Mouse (Mus musculus) limb, embryonic 13.5 days (tissue): ENCODE results near the gene Alpk3. TPM values are rescaled to one million over a fixed set of nuclear protein-coding genes. Genes with fewer than 3 reads are reported as not detected.

Experiments used
- ATAC-seq: fragments of 200-750 bp; cut with Nextera tagmentation; 2 replicates; pipeline ENCODE4 v1.8.0; 2017; ENCODE audit warnings: low read depth, moderate number of reproducible peaks, moderate TSS enrichment; ENCODE audit not compliant: low FRiP score
- H3K27ac ChIP-seq: fragments of 300-500 bp; sonication (generic); 2 replicates; pipeline ENCODE4 v1.5.1; 2015; ENCODE audit warnings: inconsistent platforms, mild to moderate bottlenecking, moderate library complexity
- H3K27me3 ChIP-seq: fragments of 300-500 bp; sonication (generic); 2 replicates; pipeline ENCODE4 v1.6.1; 2015; ENCODE audit warnings: mild to moderate bottlenecking, inconsistent platforms
- H3K36me3 ChIP-seq: fragments of 300-500 bp; sonication (generic); 2 replicates; pipeline ENCODE4 v1.6.1; 2015; ENCODE audit warnings: inconsistent platforms, mild to moderate bottlenecking, moderate library complexity
- H3K4me1 ChIP-seq: fragments of 300-500 bp; sonication (generic); 2 replicates; pipeline ENCODE4 v1.6.1; 2015; ENCODE audit warnings: inconsistent platforms
- H3K4me2 ChIP-seq: fragments of 300-500 bp; sonication (generic); replicated peaks from 2 replicates; pipeline ENCODE4 v1.6.1; 2015; ENCODE audit warnings: inconsistent platforms, mild to moderate bottlenecking, moderate library complexity
- H3K4me3 ChIP-seq: fragments of 300-500 bp; sonication (generic); 2 replicates; pipeline ENCODE4 v1.5.1; 2015; ENCODE audit warnings: moderate library complexity, mild to moderate bottlenecking, inconsistent platforms
- H3K9ac ChIP-seq: fragments of 300-500 bp; sonication (generic); 2 replicates; pipeline ENCODE4 v1.6.1; 2015; ENCODE audit warnings: mild to moderate bottlenecking, inconsistent platforms
- H3K9me3 ChIP-seq: fragments of 300-500 bp; sonication (generic); 2 replicates; pipeline ENCODE4 v1.6.1; 2016; ENCODE audit warnings: inconsistent platforms
- WGBS: fragments of 180-500 bp; shearing (Covaris S2); methylation state at CpG from one replicate; pipeline ENCODE4 v1.1.7; 2015; 5-methylcytosine and 5-hydroxymethylcytosine counted together
- polyA plus RNA-seq: library from polyadenylated mRNA; unstranded; fragments of >200 nt; fragmentation: Nextera tagmentation; extraction: Ambion mirVana; gene quantifications from 2 replicates; pipeline ENCODE4 v1.2.1, GENCODE M21; 2015

The Alpk3 gene
- 2.3 and 2.4 TPM in 2 replicates for polyA plus RNA-seq

- Histone ChIP-seq H3K9me3 (no peaks in the 10 kb centered on the region), H3K9ac (no peak within 1 kb of the TSS; the same call in 1 of the 2 replicates), H3K4me1 (0 out of 2 replicates have a peak, but pooled peaks cover 8% of the 10 kb centered on the region), H3K27me3 (peaks cover 25% of the 10 kb centered on the region), H3K4me2 (peak within 1 kb of the TSS; percentile 39), H3K36me3 (no peaks in the 10 kb centered on the region), H3K4me3 (peak within 1 kb of the TSS; percentile 8; the same call in 1 of the 2 replicates), H3K27ac (no peak within 1 kb of the TSS)
- peak; percentile 40; the same call in 1 of the 2 replicates for ATAC-seq
- WGBS, result 14% methylated on average over 27 of the region's 27 CpGs
Measured at GRCm38 (mm10) chr7:81057471-81057870, at the start of gene Alpk3. Gene Alpk3, plus strand, starts transcription at chr7:81057600.

GRCm38 (mm10) chr7:81008285-81008684 is 49.1 kb upstream of the Alpk3 start:
- H3K4me1 ChIP-seq, result 0 out of 2 replicates have a peak, but pooled peaks cover 6% of the 10 kb centered on the region
- H3K27ac ChIP-seq, result no peak overlapping the region
- no peaks in the 10 kb centered on the region for H3K27me3 ChIP-seq
- no peak overlapping the region for H3K4me2 ChIP-seq
- H3K9me3 ChIP-seq, result no peaks in the 10 kb centered on the region
- no peak overlapping the region for H3K9ac ChIP-seq
- ATAC-seq, result no peak
- WGBS, result 88% methylated on average over 3 of the region's 3 CpGs
- peaks cover 27% of the 10 kb centered on the region for H3K36me3 ChIP-seq
- H3K4me3 ChIP-seq, result no peak overlapping the region

GRCm38 (mm10) chr7:81011576-81011975 is 45.8 kb upstream of the Alpk3 start:
- H3K4me2 ChIP-seq, result no peak overlapping the region
- H3K4me1 ChIP-seq, result no peaks in the 10 kb centered on the region
- no peak for ATAC-seq
- H3K4me3 ChIP-seq, result no peak overlapping the region
- H3K9ac ChIP-seq, result no peak overlapping the region
- H3K9me3 ChIP-seq, result no peaks in the 10 kb centered on the region
- WGBS, result 96% methylated on average over 3 of the region's 3 CpGs
- H3K27me3 ChIP-seq, result no peaks in the 10 kb centered on the region
- H3K27ac ChIP-seq, result no peak overlapping the region
- H3K36me3 ChIP-seq, result peaks cover 36% of the 10 kb centered on the region

GRCm38 (mm10) chr7:81020307-81020706 is 37.1 kb upstream of the Alpk3 start:
- Histone ChIP-seq H3K27me3 (no peaks in the 10 kb centered on the region), H3K27ac (no peak overlapping the region), H3K9me3 (no peaks in the 10 kb centered on the region), H3K4me2 (no peak overlapping the region), H3K36me3 (peaks cover 41% of the 10 kb centered on the region), H3K9ac (no peak overlapping the region), H3K4me1 (no peaks in the 10 kb centered on the region), H3K4me3 (no peak overlapping the region)
- no peak for ATAC-seq
- WGBS, result 79% methylated on average over 11 of the region's 11 CpGs

- no peaks in the 10 kb centered on the region for H3K27me3 ChIP-seq
- no peak overlapping the region for H3K27ac ChIP-seq
- H3K36me3 ChIP-seq, result peaks cover 59% of the 10 kb centered on the region
- ATAC-seq, result no peak
- H3K4me3 ChIP-seq, result no peak overlapping the region
- no peak overlapping the region for H3K4me2 ChIP-seq
- no peaks in the 10 kb centered on the region for H3K4me1 ChIP-seq
- H3K9ac ChIP-seq, result no peak overlapping the region
- H3K9me3 ChIP-seq, result no peaks in the 10 kb centered on the region
Measured at GRCm38 (mm10) chr7:81022731-81023130, 34.7 kb upstream of the Alpk3 start.

DNA sequence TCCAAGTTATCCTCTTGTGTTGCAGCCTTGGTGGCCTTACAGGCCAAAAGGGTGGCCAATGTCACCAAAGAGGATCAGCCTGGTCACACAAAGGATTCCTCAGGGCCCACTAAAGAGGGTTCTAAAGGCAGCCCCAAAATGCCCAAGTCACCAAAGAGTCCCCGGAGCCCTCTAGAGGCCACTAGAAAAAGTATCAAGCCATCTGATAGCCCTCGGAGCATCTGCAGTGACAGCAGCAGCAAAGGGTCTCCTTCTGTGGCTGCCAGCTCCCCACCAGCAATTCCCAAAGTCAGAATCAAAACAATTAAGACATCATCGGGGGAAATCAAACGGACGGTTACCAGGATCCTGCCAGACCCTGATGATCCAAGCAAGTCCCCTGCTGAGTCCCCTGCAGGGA is 33.3 kb upstream of the Alpk3 start:
- Histone ChIP-seq H3K9ac (no peak overlapping the region), H3K4me1 (no peaks in the 10 kb centered on the region), H3K27ac (no peak overlapping the region), H3K27me3 (no peaks in the 10 kb centered on the region), H3K4me3 (no peak overlapping the region), H3K4me2 (no peak overlapping the region), H3K36me3 (peaks cover 66% of the 10 kb centered on the region), H3K9me3 (no peaks in the 10 kb centered on the region)
- no peak for ATAC-seq
- 74% methylated on average over 5 of the region's 5 CpGs for WGBS

DNA sequence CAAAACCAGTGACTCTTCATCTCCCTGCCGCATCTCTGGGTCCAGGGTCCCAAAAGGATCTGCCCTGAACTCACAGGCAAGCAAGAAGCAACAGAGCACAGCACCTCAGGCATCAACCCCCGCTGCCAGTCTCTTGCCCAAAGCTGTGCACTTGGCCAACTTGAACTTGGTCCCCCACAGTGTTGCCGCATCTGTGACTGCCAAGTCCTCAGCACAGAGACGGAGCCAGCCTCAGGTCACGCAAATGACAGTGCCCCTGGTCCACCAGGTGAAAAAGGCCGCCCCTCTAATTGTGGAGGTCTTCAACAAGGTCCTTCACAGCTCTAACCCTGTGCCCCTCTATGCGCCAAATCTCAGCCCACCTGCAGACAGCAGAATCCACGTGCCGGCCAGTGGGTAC is 32.7 kb upstream of the Alpk3 start:
- Histone ChIP-seq H3K9me3 (no peaks in the 10 kb centered on the region), H3K4me2 (no peak overlapping the region), H3K4me1 (no peaks in the 10 kb centered on the region), H3K9ac (no peak overlapping the region), H3K4me3 (no peak overlapping the region), H3K36me3 (peaks cover 71% of the 10 kb centered on the region), H3K27me3 (no peaks in the 10 kb centered on the region), H3K27ac (no peak overlapping the region)
- WGBS, result 93% methylated on average over 9 of the region's 9 CpGs
- ATAC-seq, result no peak

DNA sequence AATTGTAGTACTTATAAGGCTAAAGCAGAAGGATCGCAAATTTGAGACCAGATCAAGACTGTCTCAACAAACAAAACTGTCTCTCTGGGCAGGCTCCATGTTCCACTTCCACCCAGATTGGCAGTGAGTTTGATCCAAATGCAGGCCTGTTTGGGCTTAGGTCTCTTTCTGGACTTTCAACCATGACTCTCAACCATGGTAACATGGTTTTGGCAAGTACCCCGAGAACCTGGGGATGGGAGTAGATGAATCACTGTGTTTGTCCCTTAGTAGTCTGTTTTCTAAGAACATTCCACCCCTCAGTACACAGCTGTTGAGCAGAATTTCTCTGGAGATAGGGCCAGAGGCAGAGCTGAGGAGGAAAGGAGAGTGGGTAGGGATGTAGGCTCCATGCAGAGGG is 31.6 kb upstream of the Alpk3 start:
- H3K9me3 ChIP-seq, result no peaks in the 10 kb centered on the region
- H3K4me1 ChIP-seq, result no peaks in the 10 kb centered on the region
- no peak overlapping the region for H3K9ac ChIP-seq
- H3K4me3 ChIP-seq, result no peak overlapping the region
- H3K36me3 ChIP-seq, result peaks cover 78% of the 10 kb centered on the region
- no peaks in the 10 kb centered on the region for H3K27me3 ChIP-seq
- no peak for ATAC-seq
- H3K4me2 ChIP-seq, result no peak overlapping the region
- no peak overlapping the region for H3K27ac ChIP-seq
- WGBS, result 92% methylated on average over 2 of the region's 2 CpGs

DNA sequence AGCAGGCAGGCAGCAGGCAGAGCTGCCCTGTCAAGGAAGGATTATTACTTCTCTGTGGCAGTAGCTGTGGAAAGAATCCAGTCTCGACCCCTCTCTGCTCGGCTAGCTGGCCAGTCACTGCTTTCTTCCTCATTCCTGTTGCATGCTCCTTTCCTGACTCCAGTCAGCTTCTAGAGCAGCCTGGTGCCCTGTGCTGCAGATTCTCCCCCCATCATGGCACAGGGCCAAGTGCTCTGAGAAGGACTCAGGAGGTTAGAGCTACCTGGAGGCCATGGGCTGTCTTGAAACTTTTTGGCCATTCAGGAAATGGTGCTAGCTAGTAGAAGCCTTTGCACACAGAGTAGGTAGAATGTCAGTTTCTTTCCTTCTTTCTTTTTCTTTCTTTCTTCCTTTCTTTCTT is 17.7 kb upstream of the Alpk3 start:
- no peak for ATAC-seq
- Histone ChIP-seq H3K9me3 (no peaks in the 10 kb centered on the region), H3K27ac (no peak overlapping the region), H3K27me3 (no peaks in the 10 kb centered on the region), H3K36me3 (peaks cover 85% of the 10 kb centered on the region), H3K4me2 (no peak overlapping the region), H3K4me1 (no peaks in the 10 kb centered on the region), H3K4me3 (no peak overlapping the region), H3K9ac (no peak overlapping the region)
- 81% methylated on average over 2 of the region's 2 CpGs for WGBS

- Histone ChIP-seq H3K4me1 (no peaks in the 10 kb centered on the region), H3K4me3 (no peak overlapping the region), H3K4me2 (no peak overlapping the region), H3K27me3 (no peaks in the 10 kb centered on the region), H3K36me3 (peaks cover 67% of the 10 kb centered on the region), H3K9ac (no peak overlapping the region), H3K9me3 (no peaks in the 10 kb centered on the region), H3K27ac (no peak overlapping the region)
- ATAC-seq, result no peak
- 83% methylated on average over 5 of the region's 5 CpGs for WGBS
Measured at GRCm38 (mm10) chr7:81043023-81043620, 14.3 kb upstream of the Alpk3 start.

GRCm38 (mm10) chr7:81047847-81048246 is 9.6 kb upstream of the Alpk3 start:
- no peak overlapping the region; the same call in 1 of the 2 replicates for H3K27ac ChIP-seq
- 85% methylated on average over 3 of the region's 3 CpGs for WGBS
- H3K4me2 ChIP-seq, result no peak overlapping the region
- no peaks in the 10 kb centered on the region for H3K27me3 ChIP-seq
- ATAC-seq, result no peak
- no peaks in the 10 kb centered on the region for H3K9me3 ChIP-seq
- no peaks in the 10 kb centered on the region for H3K4me1 ChIP-seq
- H3K4me3 ChIP-seq, result no peak overlapping the region
- H3K9ac ChIP-seq, result no peak overlapping the region
- peaks cover 20% of the 10 kb centered on the region for H3K36me3 ChIP-seq

- WGBS, result 68% methylated on average over 2 of the region's 2 CpGs
- Histone ChIP-seq H3K4me2 (no peak overlapping the region), H3K27ac (no peak overlapping the region; the same call in 1 of the 2 replicates), H3K9ac (no peak overlapping the region), H3K36me3 (peaks cover 15% of the 10 kb centered on the region), H3K4me1 (no peaks in the 10 kb centered on the region), H3K27me3 (no peaks in the 10 kb centered on the region), H3K9me3 (no peaks in the 10 kb centered on the region), H3K4me3 (no peak overlapping the region)
- ATAC-seq, result no peak
Measured at GRCm38 (mm10) chr7:81048513-81048912, 8.9 kb upstream of the Alpk3 start.

GRCm38 (mm10) chr7:81049966-81050365 is 7.4 kb upstream of the Alpk3 start:
- no peak for ATAC-seq
- WGBS, result 77% methylated on average over 5 of the region's 5 CpGs
- H3K4me1 ChIP-seq, result no peaks in the 10 kb centered on the region
- peaks cover 3% of the 10 kb centered on the region; the same call in 1 of the 2 replicates for H3K36me3 ChIP-seq
- H3K27ac ChIP-seq, result no peak overlapping the region
- H3K4me3 ChIP-seq, result no peak overlapping the region
- H3K27me3 ChIP-seq, result no peaks in the 10 kb centered on the region
- H3K9me3 ChIP-seq, result no peaks in the 10 kb centered on the region
- no peak overlapping the region for H3K9ac ChIP-seq
- no peak overlapping the region for H3K4me2 ChIP-seq
